Mouse (Mus musculus): ENCODE measurements around the gene 4921501E09Rik. TPM values are rescaled to one million over a fixed set of nuclear protein-coding genes. Genes with fewer than 3 reads are reported as not detected.
A peak's percentile ranks its signal among the peaks of the same experiment; 100 is the strongest.
"Not testable (repeated sequence)": the region's sequence is repeated elsewhere in the genome, so short reads cannot be mapped to it uniquely, and the experiment has no call there.

The 4921501E09Rik gene
- polyA plus RNA-seq (2017; shearing (Covaris generic)), result not detected

DNA sequence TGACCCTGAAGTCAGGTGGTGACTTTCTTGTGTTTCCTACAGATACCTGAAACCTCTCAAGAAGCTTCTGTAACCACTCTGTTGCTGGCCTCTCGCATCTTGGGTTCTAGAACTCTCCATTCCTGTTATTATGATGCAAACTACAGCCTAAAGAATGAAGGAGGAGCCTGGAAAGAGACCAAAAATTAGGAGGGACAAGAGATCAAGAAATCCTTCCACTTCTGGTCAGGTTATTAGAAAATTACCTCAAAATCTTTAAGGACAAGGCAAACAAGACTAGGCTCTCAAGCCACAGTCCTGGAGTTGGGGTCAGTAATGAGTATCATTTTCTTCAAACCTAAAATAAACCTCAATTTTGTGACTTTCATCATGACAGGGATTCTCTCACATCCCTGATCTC lies at the start of gene 4921501E09Rik:
4921501E09Rik (minus strand) TSS at position 101 of the 400 bp plus-strand sequence.
- no peak for ATAC-seq

DNA sequence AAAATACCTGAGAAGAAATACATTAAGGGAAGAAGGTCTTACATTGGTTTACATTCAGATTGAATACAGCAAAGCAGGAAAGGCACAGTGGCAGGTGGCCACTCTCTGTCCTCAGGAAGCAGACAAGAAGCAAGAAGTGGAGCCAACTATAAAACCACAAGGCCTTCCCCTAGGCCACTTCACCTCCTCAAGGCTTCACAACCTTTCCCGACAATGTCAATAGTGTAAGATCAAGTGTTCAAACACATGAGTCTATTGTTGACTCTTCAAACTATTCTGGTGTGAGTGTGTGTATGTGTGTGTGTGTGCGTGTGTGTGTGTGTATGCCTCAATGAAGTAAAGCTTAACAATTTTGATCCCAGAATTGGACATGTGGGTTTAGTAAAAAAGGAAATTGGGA lies 29.5 kb upstream of the 4921501E09Rik start:
- ATAC-seq, result no peak

DNA sequence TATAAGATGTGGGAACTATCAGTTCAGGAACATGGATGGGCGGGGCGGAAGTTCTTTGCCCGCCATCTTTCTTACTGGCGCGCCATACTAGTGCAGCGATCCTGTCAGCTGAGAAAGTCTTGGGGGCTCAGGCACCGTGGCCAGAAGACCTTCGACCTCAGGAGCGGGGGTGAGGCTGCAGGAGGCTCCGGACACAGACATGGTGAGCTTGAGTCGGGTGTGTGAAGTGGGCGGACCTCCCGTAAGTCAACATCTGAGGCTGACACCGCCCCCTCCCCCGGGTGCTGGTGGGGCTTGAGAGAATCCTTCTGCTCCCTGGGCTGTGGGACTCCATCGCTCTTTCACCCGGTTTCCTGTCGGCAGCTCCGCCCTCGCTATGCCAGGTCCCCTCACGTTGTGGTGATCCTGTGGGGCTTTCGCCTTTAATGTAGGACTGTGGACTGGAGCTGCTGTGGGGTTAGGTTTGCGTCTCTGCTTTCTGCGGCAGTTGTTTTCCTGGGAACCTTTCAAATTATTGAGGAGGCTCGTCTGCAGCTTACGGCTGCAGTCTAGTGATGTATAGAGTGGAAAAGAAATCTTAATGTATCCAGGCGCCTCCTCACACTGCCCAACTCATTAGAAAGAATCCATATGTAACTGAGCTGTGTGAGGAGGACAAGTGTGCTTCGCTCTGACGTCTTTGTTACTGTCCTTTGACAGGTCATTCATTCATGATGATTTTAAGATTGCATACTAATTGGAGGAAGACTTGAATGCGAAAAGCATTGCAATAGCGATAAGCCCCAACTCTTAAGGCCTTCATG lies 24.7 kb upstream of the 4921501E09Rik start:
- peak; percentile 50 for ATAC-seq

DNA sequence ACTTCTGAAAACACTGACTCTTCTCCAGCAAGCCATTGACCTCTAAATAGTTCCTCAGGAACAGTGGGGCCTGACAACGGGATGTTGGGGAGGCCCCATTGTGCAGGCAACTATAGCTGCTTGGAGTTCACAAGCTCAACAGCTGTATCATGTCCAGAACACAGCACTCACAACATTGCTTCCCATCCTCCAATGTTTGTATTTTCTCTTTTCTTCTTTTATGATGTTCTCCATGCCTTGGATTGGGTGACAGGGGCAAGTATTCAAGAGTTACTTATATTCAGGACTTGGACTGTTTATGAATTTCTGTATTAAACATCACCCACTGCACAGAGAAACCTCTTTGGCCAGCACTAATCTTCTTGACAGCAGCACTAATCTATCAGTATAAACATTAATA lies 23.8 kb upstream of the 4921501E09Rik start:
- no peak for ATAC-seq

DNA sequence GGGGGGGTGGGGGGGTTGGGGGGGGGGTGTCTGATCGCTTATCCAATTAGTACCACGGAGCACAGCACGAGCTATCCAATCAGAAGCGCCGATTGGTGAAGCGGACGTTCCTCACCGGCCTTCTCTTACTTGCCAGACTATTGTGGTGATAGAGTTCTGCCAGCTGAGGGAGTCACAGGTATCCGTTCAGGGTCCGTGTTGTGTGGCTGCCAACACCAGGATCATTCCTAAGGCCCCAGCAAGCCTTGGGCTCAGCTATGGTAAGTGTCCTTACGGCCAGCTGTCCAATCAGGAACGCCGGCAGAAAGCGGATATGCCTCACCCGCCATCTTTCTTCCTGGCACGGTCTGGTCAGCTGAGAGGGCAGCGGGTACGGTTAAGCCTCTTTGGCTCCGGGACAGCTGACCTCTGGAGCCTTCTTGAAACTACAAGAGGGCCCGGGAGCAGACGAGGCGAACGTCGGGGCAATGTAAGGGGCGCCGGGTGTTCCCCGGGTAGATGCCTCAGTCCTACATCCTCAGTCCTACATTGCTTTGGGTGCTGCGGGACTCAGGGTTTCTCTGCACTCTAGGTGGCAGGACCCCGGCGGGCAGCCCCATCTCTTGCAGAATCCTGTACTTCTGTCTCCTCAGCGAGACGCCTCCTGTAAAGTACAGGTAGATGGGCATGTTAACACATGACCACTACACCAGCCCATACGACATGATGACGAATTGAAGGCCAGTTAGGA lies 21.5 kb upstream of the 4921501E09Rik start, which contains the start of gene Zfp563:
Zfp563 (plus strand) TSS at position 91 of the 730 bp plus-strand sequence.
- peak; percentile 90 for ATAC-seq

DNA sequence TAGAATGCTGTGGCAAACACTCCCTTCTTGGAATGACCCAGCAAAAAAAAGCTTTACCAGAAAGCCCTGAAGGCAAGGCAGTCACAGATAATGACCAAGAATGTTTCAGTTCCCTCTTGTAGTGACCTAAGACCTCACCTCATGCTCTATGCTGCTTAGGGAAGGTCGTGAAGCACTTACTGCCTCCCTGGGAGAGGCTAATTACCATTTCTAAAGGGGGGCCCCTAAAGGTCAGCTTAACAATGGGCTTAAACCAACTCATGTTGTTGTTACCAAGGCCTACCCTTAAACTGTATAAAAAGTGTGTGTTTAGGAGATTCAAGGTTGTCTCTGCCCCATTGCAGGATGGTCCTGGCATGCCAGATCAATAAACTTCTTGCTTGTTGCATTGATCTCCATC lies 4.9 kb downstream of the 4921501E09Rik start:
- ATAC-seq, result no peak

DNA sequence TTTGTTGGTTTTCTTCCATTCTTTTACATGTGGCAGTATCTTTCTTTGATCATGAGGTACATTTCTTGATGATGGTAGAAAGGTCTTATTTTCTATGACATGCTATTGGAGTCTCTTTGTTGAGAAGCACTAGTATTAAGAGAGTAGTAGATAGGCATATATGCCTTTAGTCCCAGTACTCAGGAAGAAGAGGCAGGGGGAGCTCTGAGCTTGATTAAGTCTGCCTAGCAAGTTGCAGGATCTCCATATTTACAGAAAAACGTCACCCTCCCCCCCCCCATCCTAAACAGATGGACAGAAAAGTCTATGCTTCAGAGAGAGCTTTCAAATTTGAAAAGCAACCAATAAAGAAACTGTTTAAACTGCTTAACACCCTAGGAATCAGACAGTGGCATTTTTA lies 9.1 kb downstream of the 4921501E09Rik start:
- no peak for ATAC-seq

DNA sequence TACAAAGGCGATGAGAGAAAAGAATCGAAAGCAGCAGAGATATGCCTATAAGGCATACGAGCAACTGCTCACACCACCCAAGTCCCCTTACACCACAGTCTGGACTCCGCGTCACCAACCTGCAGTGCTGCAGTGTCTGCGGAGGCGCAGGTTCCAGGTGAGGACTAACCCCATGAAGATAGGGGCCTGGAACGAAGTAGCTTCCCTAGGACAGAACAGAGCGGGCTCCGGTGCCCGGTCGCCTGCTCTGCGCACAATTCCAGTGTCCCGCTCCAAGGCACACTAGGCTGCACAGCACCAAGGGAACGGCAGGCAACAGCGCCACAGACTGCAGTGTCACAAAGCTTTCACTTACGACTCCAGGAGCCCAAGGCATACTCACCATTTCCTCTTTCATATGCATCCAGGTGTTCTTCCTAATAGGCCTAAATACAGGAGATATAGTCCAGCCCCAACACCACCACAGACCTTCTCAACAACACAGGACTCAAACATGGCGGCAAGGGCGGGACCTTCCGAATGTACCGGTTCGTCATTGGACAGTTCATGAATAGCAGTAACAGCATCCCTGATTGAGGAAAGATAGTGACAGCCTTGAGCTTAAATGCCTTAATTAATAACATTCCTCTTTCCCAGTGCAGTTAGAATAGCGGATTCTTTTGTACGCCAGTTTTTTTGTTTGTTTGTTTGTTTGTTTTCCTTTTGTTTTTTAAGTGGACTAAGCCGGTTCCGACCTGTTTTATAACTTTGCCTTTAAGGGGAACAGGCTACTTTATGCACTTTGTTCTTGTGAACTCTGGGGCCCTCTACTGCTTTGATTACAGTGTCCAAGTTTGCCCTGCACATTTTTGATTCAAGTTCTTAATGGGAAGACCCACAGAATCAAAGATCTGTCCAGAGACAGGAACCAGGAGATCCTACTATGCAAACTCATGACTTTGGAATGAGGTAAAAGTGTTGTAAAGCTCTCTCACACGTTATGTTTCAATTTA lies 34.7 kb downstream of the 4921501E09Rik start, which contains the start of gene Zfp763:
Zfp763 (minus strand) TSS at position 503 of the 992 bp plus-strand sequence.
- peak; percentile 97 for ATAC-seq

DNA sequence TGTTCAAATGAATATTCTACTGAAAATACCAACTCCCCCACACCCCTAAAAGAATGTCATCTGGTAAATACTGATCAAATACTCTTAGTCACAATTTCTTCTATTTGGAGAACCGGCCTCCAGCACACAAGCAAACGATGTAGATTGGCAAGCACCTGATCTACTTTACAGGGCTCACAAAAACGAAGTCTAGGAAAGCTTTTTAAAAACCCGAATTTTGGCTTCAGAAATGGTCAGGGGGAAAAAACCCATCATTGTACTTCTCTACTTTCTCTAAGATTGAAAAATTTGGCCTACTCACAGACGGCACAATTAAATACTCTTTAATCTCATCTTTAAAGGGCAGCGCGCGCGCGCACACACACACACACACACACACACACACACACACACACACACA lies 35.5 kb downstream of the 4921501E09Rik start:
- no peak for ATAC-seq

DNA sequence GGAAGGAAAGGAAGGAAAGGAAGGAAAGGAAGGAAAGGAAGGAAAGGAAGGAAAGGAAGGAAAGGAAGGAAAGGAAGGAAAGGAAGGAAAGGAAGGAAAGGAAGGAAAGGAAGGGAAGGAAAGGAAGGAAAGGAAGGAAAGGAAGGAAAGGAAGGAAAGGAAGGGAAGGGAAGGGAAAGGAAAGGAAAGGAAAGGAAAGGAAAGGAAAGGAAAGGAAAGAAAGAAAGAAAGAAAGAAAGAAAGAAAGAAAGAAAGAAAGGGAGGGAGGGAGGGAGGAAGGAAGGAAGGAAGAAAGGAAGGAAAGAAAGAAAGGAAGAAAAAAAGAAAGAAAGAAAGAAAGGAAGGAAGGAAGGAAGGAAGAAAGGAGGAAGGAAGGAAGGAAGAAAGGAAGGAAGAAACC lies 47.4 kb downstream of the 4921501E09Rik start:
- ATAC-seq, result not testable (repeated sequence)

Other genes starting within 250 kb of the 4921501E09Rik start
- gene Zfp799, start 237.8 kb downstream of the 4921501E09Rik start, polyA plus RNA-seq (2017; shearing (Covaris generic)), result 1 to 10 TPM; 4.3 to 6.8 TPM
- gene Zfp870, start 176.4 kb downstream of the 4921501E09Rik start, polyA plus RNA-seq (2017; shearing (Covaris generic)), result 10 to 100 TPM; 11.6 to 13.8 TPM
- not detected for gene Cyp4f14, start 150.7 kb downstream of the 4921501E09Rik start, polyA plus RNA-seq (2017; shearing (Covaris generic))
- gene Cyp4f13, start 120.7 kb downstream of the 4921501E09Rik start, polyA plus RNA-seq (2017; shearing (Covaris generic)), result 10 to 100 TPM; 43.6 to 81.3 TPM
- gene Zfp472, start 102.2 kb downstream of the 4921501E09Rik start, polyA plus RNA-seq (2017; shearing (Covaris generic)), result 10 to 100 TPM; 23.1 to 26.6 TPM
- gene Zfp952, start 74.9 kb downstream of the 4921501E09Rik start, polyA plus RNA-seq (2017; shearing (Covaris generic)), result 10 to 100 TPM; 14.7 to 17.3 TPM
- gene Zfp763, start 34.7 kb downstream of the 4921501E09Rik start, polyA plus RNA-seq (2017; shearing (Covaris generic)), result 1 to 10 TPM; 7.8 to 9.7 TPM
- 1 to 10 TPM; 6.5 to 7.0 TPM for gene Zfp563, start 21.3 kb upstream of the 4921501E09Rik start, polyA plus RNA-seq (2017; shearing (Covaris generic))
- not detected for gene Morc2b, start 71.6 kb upstream of the 4921501E09Rik start, polyA plus RNA-seq (2017; shearing (Covaris generic))
- gene Olfr55, start 100.4 kb upstream of the 4921501E09Rik start, polyA plus RNA-seq (2017; shearing (Covaris generic)), result not detected
- gene Olfr239, start 123.2 kb upstream of the 4921501E09Rik start, polyA plus RNA-seq (2017; shearing (Covaris generic)), result not detected
- gene Olfr1564, start 153.6 kb upstream of the 4921501E09Rik start, polyA plus RNA-seq (2017; shearing (Covaris generic)), result not detected
- gene Zfp955a, start 187.1 kb upstream of the 4921501E09Rik start, polyA plus RNA-seq (2017; shearing (Covaris generic)), result 10 to 100 TPM; 15.6 to 15.7 TPM
- under 1 TPM in 1 of 2 experiments, not detected in 1; 0.05 TPM for gene Olfr63, start 196.6 kb upstream of the 4921501E09Rik start, polyA plus RNA-seq (2017; shearing (Covaris generic))
- gene Zfp955b, start 221.5 kb upstream of the 4921501E09Rik start, polyA plus RNA-seq (2017; shearing (Covaris generic)), result 10 to 100 TPM; 10.1 to 12.6 TPM